Mouse (Mus musculus): ENCODE results near the gene Rab23. TPM values are rescaled to one million over a fixed set of nuclear protein-coding genes. Genes with fewer than 3 reads are reported as not detected.
"Not testable (repeated sequence)": the region's sequence is repeated elsewhere in the genome, so short reads cannot be mapped to it uniquely, and the experiment has no call there.

The Rab23 gene
- polyA plus RNA-seq, 1 experiment, result not detected

GRCm38 (mm10) chr1:33739302-33739701 is 19.6 kb downstream of the Rab23 start:
- WGBS, result 24% methylated on average over 12 of the region's 12 CpGs
- no peaks in the 10 kb centered on the region for H3K4me1 ChIP-seq (ENCODE audit: control insufficient read depth, insufficient read depth, low read length)
- no peak overlapping the region for H3K27ac ChIP-seq (ENCODE audit: insufficient read depth, low read depth, low read length)
- H3K4me3 ChIP-seq (ENCODE audit: insufficient read depth, low read depth, low read length), result no peak overlapping the region
- no peak for TF ChIP-seq POLR2A (IDR thresholded peaks at IDR 0.05; ENCODE audit: insufficient read depth, low read depth, low read length)
- TF ChIP-seq CTCF (IDR thresholded peaks at IDR 0.05; ENCODE audit: insufficient read depth, low read depth, low read length), result peak; percentile 27; the same call in 1 of the 2 replicates

DNA sequence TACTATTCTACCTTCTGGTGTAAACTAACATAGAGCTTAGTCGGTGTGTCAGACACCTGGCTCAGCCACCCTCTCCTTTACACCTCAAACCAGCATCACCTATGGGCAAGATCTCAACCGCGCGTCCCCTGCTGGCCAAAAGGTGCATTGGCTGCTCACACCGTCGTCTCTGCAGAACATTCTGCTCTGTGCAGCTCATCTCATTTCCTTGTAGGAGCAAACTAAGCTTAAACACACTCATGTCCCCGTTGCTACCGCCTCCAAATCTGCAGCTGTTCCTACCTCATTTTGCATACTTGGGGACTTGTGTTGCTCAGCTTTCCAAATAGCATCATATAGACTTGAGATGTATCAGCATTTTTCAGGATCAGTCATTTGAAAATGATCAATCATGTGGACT is 23.2 kb downstream of the Rab23 start:
- no peak overlapping the region for H3K4me3 ChIP-seq (ENCODE audit: insufficient read depth, low read depth, low read length)
- WGBS, result 35% methylated on average over 8 of the region's 8 CpGs
- no peaks in the 10 kb centered on the region for H3K4me1 ChIP-seq (ENCODE audit: control insufficient read depth, insufficient read depth, low read length)
- H3K27ac ChIP-seq (ENCODE audit: insufficient read depth, low read depth, low read length), result no peak overlapping the region
- TF ChIP-seq CTCF (IDR thresholded peaks at IDR 0.05; ENCODE audit: insufficient read depth, low read depth, low read length), result peak; percentile 48; the same call in 1 of the 2 replicates
- no peak for TF ChIP-seq POLR2A (IDR thresholded peaks at IDR 0.05; ENCODE audit: insufficient read depth, low read depth, low read length)

DNA sequence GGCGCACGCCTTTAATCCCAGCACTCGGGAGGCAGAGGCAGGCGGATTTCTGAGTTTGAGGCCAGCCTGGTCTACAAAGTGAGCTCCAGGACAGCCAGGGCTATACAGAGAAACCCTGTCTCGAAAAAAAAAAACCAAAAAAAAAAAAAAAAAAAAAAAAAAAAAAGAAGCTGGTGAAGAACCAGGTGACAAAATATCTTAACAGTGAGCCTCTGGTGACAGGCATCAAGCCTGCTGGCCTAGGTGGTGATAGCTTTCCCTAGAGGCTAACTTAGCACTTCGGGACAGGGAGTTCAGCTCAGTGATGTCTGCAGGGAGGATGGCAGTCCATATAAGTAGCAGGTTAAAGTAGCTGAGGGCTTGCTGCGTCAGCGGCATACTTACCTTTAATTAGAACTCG is 25.1 kb downstream of the Rab23 start:
- H3K4me1 ChIP-seq (ENCODE audit: control insufficient read depth, insufficient read depth, low read length); H3K27ac ChIP-seq (ENCODE audit: insufficient read depth, low read depth, low read length); H3K4me3 ChIP-seq (ENCODE audit: insufficient read depth, low read depth, low read length): not testable (repeated sequence)
- 90% methylated on average over 9 of the region's 9 CpGs for WGBS

- H3K27ac ChIP-seq (ENCODE audit: insufficient read depth, low read depth, low read length), result no peak overlapping the region
- H3K4me3 ChIP-seq (ENCODE audit: insufficient read depth, low read depth, low read length), result no peak overlapping the region
- no peaks in the 10 kb centered on the region for H3K4me1 ChIP-seq (ENCODE audit: control insufficient read depth, insufficient read depth, low read length)
- WGBS, result 95% methylated on average over 4 of the region's 4 CpGs
- TF ChIP-seq POLR2A (IDR thresholded peaks at IDR 0.05; ENCODE audit: insufficient read depth, low read depth, low read length), result no peak
- no peak for TF ChIP-seq CTCF (IDR thresholded peaks at IDR 0.05; ENCODE audit: insufficient read depth, low read depth, low read length)
These were observed 26.2 kb downstream of the Rab23 start for GRCm38 (mm10) chr1:33745901-33746300.

DNA sequence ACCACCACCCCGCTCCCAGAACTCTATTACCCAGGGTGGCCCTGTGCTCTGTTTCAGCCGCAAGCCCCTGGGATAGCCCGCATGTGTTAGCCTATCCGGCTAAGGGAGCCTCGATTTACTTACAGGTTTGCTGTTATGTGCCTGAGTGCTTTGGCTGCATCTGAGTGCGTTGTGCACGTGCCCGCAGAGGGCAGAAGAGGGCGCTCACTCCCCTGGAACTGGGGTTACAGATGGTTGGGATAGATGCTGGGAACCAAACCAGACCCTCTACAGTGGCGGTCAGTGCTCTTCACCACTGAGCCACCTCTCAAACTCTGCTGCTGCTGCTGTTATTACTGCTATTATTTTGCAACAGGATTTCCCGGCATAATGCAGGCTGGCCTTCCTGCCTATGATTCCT is 29.4 kb downstream of the Rab23 start:
- Histone ChIP-seq H3K4me1 (ENCODE audit: control insufficient read depth, insufficient read depth, low read length) (peaks cover 6% of the 10 kb centered on the region), H3K4me3 (ENCODE audit: insufficient read depth, low read depth, low read length) (no peak overlapping the region), H3K27ac (ENCODE audit: insufficient read depth, low read depth, low read length) (no peak overlapping the region)
- TF ChIP-seq POLR2A (IDR thresholded peaks at IDR 0.05; ENCODE audit: insufficient read depth, low read depth, low read length) (no peak), CTCF (IDR thresholded peaks at IDR 0.05; ENCODE audit: insufficient read depth, low read depth, low read length) (no peak)
- WGBS, result 96% methylated on average over 11 of the region's 11 CpGs

DNA sequence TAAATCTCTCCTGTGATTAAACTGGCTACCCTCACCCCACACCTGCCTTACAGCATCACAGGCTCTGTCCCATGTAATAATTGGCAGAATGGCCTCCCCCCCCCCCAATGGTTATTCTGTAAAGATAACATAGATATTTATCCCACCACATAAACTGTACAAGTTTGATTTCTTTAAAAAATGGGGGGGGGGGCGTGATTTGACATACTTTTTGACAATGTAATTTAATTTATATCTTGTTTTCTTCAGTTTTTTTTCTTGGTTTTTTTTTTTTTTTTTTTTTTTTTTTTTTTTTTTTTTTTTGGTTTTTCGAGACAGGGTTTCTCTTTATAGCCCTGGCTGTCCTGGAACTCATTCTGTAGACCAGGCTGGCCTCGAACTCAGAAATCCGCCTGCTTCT is 30.0 kb downstream of the Rab23 start:
- not testable (repeated sequence) for H3K4me3 ChIP-seq (ENCODE audit: insufficient read depth, low read depth, low read length); H3K27ac ChIP-seq (ENCODE audit: insufficient read depth, low read depth, low read length)
- 84% methylated on average over 4 of the region's 4 CpGs for WGBS
- peaks cover 10% of the 10 kb centered on the region for H3K4me1 ChIP-seq (ENCODE audit: control insufficient read depth, insufficient read depth, low read length)

- TF ChIP-seq CTCF (IDR thresholded peaks at IDR 0.05; ENCODE audit: insufficient read depth, low read depth, low read length) (no peak), POLR2A (IDR thresholded peaks at IDR 0.05; ENCODE audit: insufficient read depth, low read depth, low read length) (no peak)
- H3K4me1 ChIP-seq (ENCODE audit: control insufficient read depth, insufficient read depth, low read length), result peaks cover 17% of the 10 kb centered on the region
- WGBS, result 73% methylated on average over 10 of the region's 10 CpGs
- no peak overlapping the region for H3K4me3 ChIP-seq (ENCODE audit: insufficient read depth, low read depth, low read length)
- no peak overlapping the region for H3K27ac ChIP-seq (ENCODE audit: insufficient read depth, low read depth, low read length)
These were observed 31.6 kb downstream of the Rab23 start for GRCm38 (mm10) chr1:33751283-33751682.

GRCm38 (mm10) chr1:33754089-33754488 is 34.4 kb downstream of the Rab23 start:
- no peak for TF ChIP-seq POLR2A (IDR thresholded peaks at IDR 0.05; ENCODE audit: insufficient read depth, low read depth, low read length)
- no peak for TF ChIP-seq CTCF (IDR thresholded peaks at IDR 0.05; ENCODE audit: insufficient read depth, low read depth, low read length)
- H3K4me3 ChIP-seq (ENCODE audit: insufficient read depth, low read depth, low read length), result peak overlapping the region; percentile 9; the same call in 1 of the 2 replicates
- WGBS, result 36% methylated on average over 17 of the region's 17 CpGs
- peaks cover 30% of the 10 kb centered on the region for H3K4me1 ChIP-seq (ENCODE audit: control insufficient read depth, insufficient read depth, low read length)
- H3K27ac ChIP-seq (ENCODE audit: insufficient read depth, low read depth, low read length), result no peak overlapping the region

- Histone ChIP-seq H3K4me3 (ENCODE audit: insufficient read depth, low read depth, low read length) (peak overlapping the region; percentile 5; the same call in 1 of the 2 replicates), H3K27ac (ENCODE audit: insufficient read depth, low read depth, low read length) (no peak overlapping the region), H3K4me1 (ENCODE audit: control insufficient read depth, insufficient read depth, low read length) (peaks cover 30% of the 10 kb centered on the region)
- TF ChIP-seq CTCF (IDR thresholded peaks at IDR 0.05; ENCODE audit: insufficient read depth, low read depth, low read length), result no peak
- no peak for TF ChIP-seq POLR2A (IDR thresholded peaks at IDR 0.05; ENCODE audit: insufficient read depth, low read depth, low read length)
- 40% methylated on average over 21 of the region's 21 CpGs for WGBS
These were observed 35.5 kb downstream of the Rab23 start for GRCm38 (mm10) chr1:33754965-33755735.

GRCm38 (mm10) chr1:33755799-33756198 is 36.1 kb downstream of the Rab23 start:
- peaks cover 30% of the 10 kb centered on the region for H3K4me1 ChIP-seq (ENCODE audit: control insufficient read depth, insufficient read depth, low read length)
- 89% methylated on average over 7 of the region's 7 CpGs for WGBS
- no peak overlapping the region for H3K27ac ChIP-seq (ENCODE audit: insufficient read depth, low read depth, low read length)
- TF ChIP-seq CTCF (IDR thresholded peaks at IDR 0.05; ENCODE audit: insufficient read depth, low read depth, low read length) (no peak), POLR2A (IDR thresholded peaks at IDR 0.05; ENCODE audit: insufficient read depth, low read depth, low read length) (no peak)
- H3K4me3 ChIP-seq (ENCODE audit: insufficient read depth, low read depth, low read length), result no peak overlapping the region

Measured in olfactory bulb, adult 2 months (tissue).